27 mouse cellular contexts compared by ENCODE assay signal in genomic region chr6:70899594-70900003, GRCm38 (mm10). TPM values are rescaled to one million over a fixed set of nuclear protein-coding genes. Genes with fewer than 3 reads are reported as not detected.
DNase-seq lines count a peak whose midpoint lies in the region; ATAC-seq lines count a peak whose summit lies in the region.
"Had no signal": no experiment of that assay in that cellular context is flagged by ENCODE, and none has a peak within 500 bp of the region (broad histone marks: within the 10 kb centered on the region; RNA-seq: fewer than 3 reads in every experiment).

No protein-coding gene starts in this region.

- ATAC-seq in midbrain, embryonic 13.5 days: peak; percentile 67
- ATAC-seq in midbrain, embryonic 11.5 days (ENCODE audit: low FRiP score): no peak
- ATAC-seq in forebrain, embryonic 13.5 days: peak; percentile 81
- ATAC-seq in hindbrain, embryonic 15.5 days (ENCODE audit: low FRiP score, low read depth): peak; percentile 55
- ATAC-seq in neural tube, embryonic 15.5 days (ENCODE audit: low FRiP score): peak; percentile 48
- ATAC-seq: activated CD4-positive, CD25-positive, alpha-beta regulatory T cell, adult 4 months; intestine, embryonic 15.5 days had no signal

- no peaks in the 10 kb centered on the region for H3K9me3 ChIP-seq in midbrain, embryonic 13.5 days
- H3K9me3 ChIP-seq in midbrain, embryonic 11.5 days (ENCODE audit: control insufficient read depth, low read length): no peaks in the 10 kb centered on the region
- no peaks in the 10 kb centered on the region for H3K9me3 ChIP-seq in forebrain, embryonic 13.5 days (replicated peaks)
- H3K9me3 ChIP-seq in hindbrain, embryonic 15.5 days: no peaks in the 10 kb centered on the region
- H3K9me3 ChIP-seq in neural tube, embryonic 15.5 days (replicated peaks): no peaks in the 10 kb centered on the region
- H3K9me3 ChIP-seq: embryonic facial prominence, embryonic 15.5 days; intestine, embryonic 15.5 days; limb, embryonic 15.5 days; liver, embryonic 15.5 days had no signal

- no peak overlapping the region for H3K9ac ChIP-seq in midbrain, embryonic 13.5 days (replicated peaks)
- no peak overlapping the region for H3K9ac ChIP-seq in midbrain, embryonic 11.5 days (ENCODE audit: low read length)
- no peak overlapping the region for H3K9ac ChIP-seq in forebrain, embryonic 13.5 days
- H3K9ac ChIP-seq in hindbrain, embryonic 15.5 days: no peak overlapping the region
- no peak overlapping the region for H3K9ac ChIP-seq in neural tube, embryonic 15.5 days (replicated peaks)
- H3K9ac ChIP-seq: embryonic facial prominence, embryonic 15.5 days; intestine, embryonic 15.5 days; limb, embryonic 15.5 days; liver, embryonic 15.5 days had no signal

- no peaks in the 10 kb centered on the region for H3K27me3 ChIP-seq in midbrain, embryonic 13.5 days
- no peaks in the 10 kb centered on the region for H3K27me3 ChIP-seq in midbrain, embryonic 11.5 days (ENCODE audit: control insufficient read depth, insufficient read depth, low read length)
- H3K27me3 ChIP-seq in forebrain, embryonic 13.5 days: no peaks in the 10 kb centered on the region
- no peaks in the 10 kb centered on the region for H3K27me3 ChIP-seq in hindbrain, embryonic 15.5 days
- no peaks in the 10 kb centered on the region for H3K27me3 ChIP-seq in neural tube, embryonic 15.5 days (replicated peaks)
- H3K27me3 ChIP-seq: embryonic facial prominence, embryonic 15.5 days; intestine, embryonic 15.5 days; limb, embryonic 15.5 days; liver, embryonic 15.5 days had no signal

- H3K4me3 ChIP-seq in midbrain, embryonic 13.5 days (replicated peaks): no peak overlapping the region
- no peak overlapping the region for H3K4me3 ChIP-seq in midbrain, embryonic 11.5 days (ENCODE audit: low read depth, low read length)
- no peak overlapping the region for H3K4me3 ChIP-seq in forebrain, embryonic 13.5 days
- H3K4me3 ChIP-seq in hindbrain, embryonic 15.5 days: no peak overlapping the region
- H3K4me3 ChIP-seq in neural tube, embryonic 15.5 days (replicated peaks): no peak overlapping the region
- H3K4me3 ChIP-seq: embryonic facial prominence, embryonic 15.5 days; intestine, embryonic 15.5 days; layer of hippocampus, adult 2 months; limb, embryonic 15.5 days; liver, embryonic 15.5 days had no signal

- H3K27ac ChIP-seq in midbrain, embryonic 13.5 days: peak overlapping the region; percentile 19; the same call in 1 of the 2 replicates
- H3K27ac ChIP-seq in midbrain, embryonic 11.5 days (ENCODE audit: low read depth, low read length): no peak overlapping the region
- peak overlapping the region; percentile 44 for H3K27ac ChIP-seq in forebrain, embryonic 13.5 days
- no peak overlapping the region for H3K27ac ChIP-seq in hindbrain, embryonic 15.5 days (replicated peaks)
- 0 out of 2 replicates have a peak overlapping the region, but pooled peaks have one; percentile 30 for H3K27ac ChIP-seq in neural tube, embryonic 15.5 days (replicated peaks)
- H3K27ac ChIP-seq: embryonic facial prominence, embryonic 15.5 days; intestine, embryonic 15.5 days; layer of hippocampus, adult 2 months; limb, embryonic 15.5 days; liver, embryonic 15.5 days; macrophage had no signal

- DNase-seq in midbrain, embryonic 11.5 days (ENCODE audit: low spot score, missing footprints): no peak
- DNase-seq in T-cell, adult 2 months (ENCODE audit: low spot score): no peak
- no peak for DNase-seq in frontal cortex, postnatal 36 days (ENCODE audit: low spot score in 2 of 2)
- DNase-seq: adrenal gland, postnatal 14 days; cerebellum, adult 18-20 months; cerebellum, postnatal 25 days; heart, adult 18-20 months; heart, postnatal 36 days; spleen, adult 18-20 months; thymus, adult 18-20 months; thymus, postnatal 4 days had no signal

- H3K4me2 ChIP-seq in midbrain, embryonic 13.5 days (replicated peaks): no peak overlapping the region
- no peak overlapping the region for H3K4me2 ChIP-seq in midbrain, embryonic 11.5 days
- H3K4me2 ChIP-seq in forebrain, embryonic 13.5 days: no peak overlapping the region; the same call in 1 of the 2 replicates
- no peak overlapping the region; the same call in 1 of the 2 replicates for H3K4me2 ChIP-seq in hindbrain, embryonic 15.5 days
- H3K4me2 ChIP-seq in neural tube, embryonic 15.5 days: no peak overlapping the region
- H3K4me2 ChIP-seq: embryonic facial prominence, embryonic 15.5 days; intestine, embryonic 15.5 days; limb, embryonic 15.5 days; liver, embryonic 15.5 days had no signal

- peaks cover 52% of the 10 kb centered on the region for H3K36me3 ChIP-seq in midbrain, embryonic 13.5 days
- peaks cover 4% of the 10 kb centered on the region for H3K36me3 ChIP-seq in midbrain, embryonic 11.5 days (ENCODE audit: control insufficient read depth, insufficient read depth, low read length)
- peaks cover 63% of the 10 kb centered on the region for H3K36me3 ChIP-seq in forebrain, embryonic 13.5 days (ENCODE audit: poor library complexity, severe bottlenecking)
- peaks cover 30% of the 10 kb centered on the region for H3K36me3 ChIP-seq in hindbrain, embryonic 15.5 days
- peaks cover 37% of the 10 kb centered on the region for H3K36me3 ChIP-seq in neural tube, embryonic 15.5 days

- peaks cover 12% of the 10 kb centered on the region for H3K4me1 ChIP-seq in midbrain, embryonic 13.5 days (replicated peaks)
- no peaks in the 10 kb centered on the region for H3K4me1 ChIP-seq in midbrain, embryonic 11.5 days (ENCODE audit: control insufficient read depth, insufficient read depth, low read length)
- H3K4me1 ChIP-seq in forebrain, embryonic 13.5 days: peaks cover 13% of the 10 kb centered on the region
- H3K4me1 ChIP-seq in hindbrain, embryonic 15.5 days (replicated peaks): peaks cover 11% of the 10 kb centered on the region; the same call in 1 of the 2 replicates
- H3K4me1 ChIP-seq in neural tube, embryonic 15.5 days: peaks cover 10% of the 10 kb centered on the region
- H3K4me1 ChIP-seq: embryonic facial prominence, embryonic 15.5 days; intestine, embryonic 15.5 days; limb, embryonic 15.5 days; liver, embryonic 15.5 days had no signal

- 27% methylated on average over 8 of the region's 8 CpGs for WGBS in midbrain, embryonic 13.5 days
- WGBS in midbrain, embryonic 11.5 days: 38% methylated on average over 8 of the region's 8 CpGs
- 5% methylated on average over 8 of the region's 8 CpGs for WGBS in forebrain, embryonic 13.5 days
- 22% methylated on average over 8 of the region's 8 CpGs for WGBS in hindbrain, embryonic 15.5 days
- WGBS in neural tube, embryonic 15.5 days: 12% methylated on average over 8 of the region's 8 CpGs

RNA-seq across cellular contexts. Expression of gene Tex37, which starts 19.1 kb away (rescaled TPM):
- not detected in 2 replicates for polyA plus RNA-seq in midbrain, embryonic 13.5 days (2015; fragmentation: Nextera tagmentation; extraction: Ambion mirVana)
- not detected in 2 replicates for polyA plus RNA-seq in midbrain, embryonic 11.5 days (2014; fragmentation: Nextera tagmentation; extraction: Ambion mirVana)
- not detected in 2 replicates for polyA plus RNA-seq in forebrain, embryonic 13.5 days (2015; fragmentation: Nextera tagmentation; extraction: Ambion mirVana)
- polyA plus RNA-seq in hindbrain, embryonic 15.5 days (2015; fragmentation: Nextera tagmentation; extraction: Ambion mirVana): not detected in 2 replicates
- not detected in 2 replicates for polyA plus RNA-seq in neural tube, embryonic 15.5 days (2015; fragmentation: Nextera tagmentation; extraction: Ambion mirVana)
- polyA plus RNA-seq: activated CD4-positive, CD25-positive, alpha-beta regulatory T cell, adult 4 months; embryonic facial prominence, embryonic 15.5 days; heart, embryonic 14.5 days; intestine, embryonic 15.5 days; kidney, embryonic 14.5 days; limb, embryonic 15.5 days; liver, embryonic 15.5 days; lung, embryonic 16.5 days; macrophage; neural tube, embryonic 11.5 days; stomach, embryonic 14.5 days had no signal

RNA-seq across cellular contexts. Expression of gene Eif2ak3, which starts 55.3 kb away (rescaled TPM):
- 12.3 and 13.4 TPM in 2 replicates for polyA plus RNA-seq in midbrain, embryonic 13.5 days (2015; fragmentation: Nextera tagmentation; extraction: Ambion mirVana)
- polyA plus RNA-seq in midbrain, embryonic 11.5 days (2014; fragmentation: Nextera tagmentation; extraction: Ambion mirVana): 8.9 and 9.8 TPM in 2 replicates
- polyA plus RNA-seq in forebrain, embryonic 13.5 days (2015; fragmentation: Nextera tagmentation; extraction: Ambion mirVana): 12.4 and 12.6 TPM in 2 replicates
- polyA plus RNA-seq in hindbrain, embryonic 15.5 days (2015; fragmentation: Nextera tagmentation; extraction: Ambion mirVana): 12.4 and 13.1 TPM in 2 replicates
- polyA plus RNA-seq in neural tube, embryonic 15.5 days (2015; fragmentation: Nextera tagmentation; extraction: Ambion mirVana): 11.6 and 13.3 TPM in 2 replicates

RNA-seq across cellular contexts. Expression of gene Foxi3, which starts 56.7 kb away (rescaled TPM):
- polyA plus RNA-seq in midbrain, embryonic 13.5 days (2015; fragmentation: Nextera tagmentation; extraction: Ambion mirVana): not detected in 2 replicates
- not detected in 2 replicates for polyA plus RNA-seq in midbrain, embryonic 11.5 days (2014; fragmentation: Nextera tagmentation; extraction: Ambion mirVana)
- not detected in 2 replicates for polyA plus RNA-seq in forebrain, embryonic 13.5 days (2015; fragmentation: Nextera tagmentation; extraction: Ambion mirVana)
- polyA plus RNA-seq in hindbrain, embryonic 15.5 days (2015; fragmentation: Nextera tagmentation; extraction: Ambion mirVana): not detected in 2 replicates
- polyA plus RNA-seq in neural tube, embryonic 15.5 days (2015; fragmentation: Nextera tagmentation; extraction: Ambion mirVana): not detected in 2 replicates
- polyA plus RNA-seq: activated CD4-positive, CD25-positive, alpha-beta regulatory T cell, adult 4 months; heart, embryonic 14.5 days; intestine, embryonic 15.5 days; kidney, embryonic 14.5 days; liver, embryonic 15.5 days; lung, embryonic 16.5 days; macrophage; neural tube, embryonic 11.5 days; stomach, embryonic 14.5 days had no signal

Comparison
In these comparisons a context has a peak if more than half of its experiments do, and no peak if none do; other contexts are left out.
1. H3K27ac ChIP-seq: peak in midbrain, embryonic 13.5 days (single experiment), forebrain, embryonic 13.5 days (single experiment) and neural tube, embryonic 15.5 days (single experiment); none in midbrain, embryonic 11.5 days (single experiment) and hindbrain, embryonic 15.5 days (single experiment).